Mouse (Mus musculus): ENCODE results near the gene Ccdc159.

The Ccdc159 gene

DNA sequence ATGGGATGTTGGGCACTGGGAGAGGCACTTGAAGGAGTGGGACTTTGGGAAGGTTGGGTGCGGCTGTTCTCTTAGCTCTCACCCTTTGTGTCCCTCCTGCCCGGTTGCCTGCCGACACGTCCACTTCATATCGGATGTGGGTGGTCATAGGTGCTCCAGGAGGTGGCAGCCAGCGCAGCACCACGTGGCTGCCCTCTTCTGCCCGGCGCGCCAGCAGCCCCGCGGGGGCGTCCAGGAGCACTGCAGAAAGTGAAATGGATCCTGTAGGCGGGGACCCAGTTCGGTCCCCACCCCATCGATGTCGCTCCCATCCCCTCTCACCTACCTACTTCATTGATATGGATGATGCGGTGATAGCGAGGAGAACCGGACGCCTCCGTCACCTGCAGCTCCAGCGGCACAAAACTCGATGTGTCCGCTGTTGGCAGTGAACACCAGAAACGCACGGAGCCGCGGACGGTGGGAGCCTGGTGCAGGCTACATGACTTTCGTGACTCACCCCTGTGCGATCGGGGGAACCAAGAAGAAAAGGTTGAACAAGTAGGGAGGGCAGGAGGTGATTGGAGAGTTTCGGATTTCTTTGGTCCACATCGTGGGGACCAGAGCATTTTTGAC lies 34.2 kb downstream of the Ccdc159 start:
- no peak for DNase-seq (ENCODE audit: low spot score in 2 of 2)

- no peak for DNase-seq (ENCODE audit: low spot score in 2 of 2)
Observed at GRCm38 (mm10) chr9:21962010-21962409, 34.7 kb downstream of the Ccdc159 start.

- DNase-seq (ENCODE audit: low spot score in 2 of 2), result peak; percentile 57 to 71
Observed at GRCm38 (mm10) chr9:21962416-21963059, 35.3 kb downstream of the Ccdc159 start.

- DNase-seq (ENCODE audit: low spot score in 2 of 2), result peak in 1 of 2 experiments; percentile 64
Observed at GRCm38 (mm10) chr9:21963417-21963816, 36.1 kb downstream of the Ccdc159 start, which contains the start of gene Epor. Gene Epor (minus strand): TSS chr9:21963506.

GRCm38 (mm10) chr9:21968883-21969282 lies 41.6 kb downstream of the Ccdc159 start:
- DNase-seq (ENCODE audit: low spot score in 2 of 2), result no peak

GRCm38 (mm10) chr9:21969304-21969703 lies 42.0 kb downstream of the Ccdc159 start:
- DNase-seq (ENCODE audit: low spot score in 2 of 2), result no peak

DNA sequence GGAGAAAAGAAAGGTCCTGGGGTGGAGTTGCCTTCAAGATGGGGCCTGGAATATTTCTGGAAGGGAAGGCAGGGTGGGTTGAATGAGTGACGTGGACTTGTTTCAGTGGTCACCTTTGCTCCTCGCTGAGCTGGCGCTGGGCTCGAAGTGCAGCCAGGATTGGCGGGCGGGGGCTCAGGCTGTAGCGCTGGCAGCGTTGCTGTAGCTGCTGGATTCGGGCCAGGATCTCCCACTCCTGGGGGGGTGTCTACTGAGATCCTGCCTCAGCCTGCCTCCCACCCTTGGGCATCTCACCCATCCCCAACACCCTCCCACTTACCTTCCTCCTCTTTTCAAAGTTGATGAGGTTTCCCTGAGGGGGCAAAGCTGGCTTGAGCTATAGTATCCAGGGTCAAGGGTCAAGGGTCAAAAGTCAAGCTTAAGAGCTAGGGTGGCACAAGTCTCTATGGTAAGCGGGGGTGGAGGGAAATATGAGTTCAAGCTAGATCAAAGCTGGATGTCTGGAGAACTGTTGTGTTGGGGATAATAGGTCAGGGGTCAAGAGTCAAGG lies 49.4 kb downstream of the Ccdc159 start:
- no peak for DNase-seq (ENCODE audit: low spot score in 2 of 2)

GRCm38 (mm10) chr9:21977331-21977730 lies 50.1 kb downstream of the Ccdc159 start:
- DNase-seq (ENCODE audit: low spot score in 2 of 2), result no peak

GRCm38 (mm10) chr9:21977972-21978371 lies 50.7 kb downstream of the Ccdc159 start:
- DNase-seq (ENCODE audit: low spot score in 2 of 2), result no peak

DNA sequence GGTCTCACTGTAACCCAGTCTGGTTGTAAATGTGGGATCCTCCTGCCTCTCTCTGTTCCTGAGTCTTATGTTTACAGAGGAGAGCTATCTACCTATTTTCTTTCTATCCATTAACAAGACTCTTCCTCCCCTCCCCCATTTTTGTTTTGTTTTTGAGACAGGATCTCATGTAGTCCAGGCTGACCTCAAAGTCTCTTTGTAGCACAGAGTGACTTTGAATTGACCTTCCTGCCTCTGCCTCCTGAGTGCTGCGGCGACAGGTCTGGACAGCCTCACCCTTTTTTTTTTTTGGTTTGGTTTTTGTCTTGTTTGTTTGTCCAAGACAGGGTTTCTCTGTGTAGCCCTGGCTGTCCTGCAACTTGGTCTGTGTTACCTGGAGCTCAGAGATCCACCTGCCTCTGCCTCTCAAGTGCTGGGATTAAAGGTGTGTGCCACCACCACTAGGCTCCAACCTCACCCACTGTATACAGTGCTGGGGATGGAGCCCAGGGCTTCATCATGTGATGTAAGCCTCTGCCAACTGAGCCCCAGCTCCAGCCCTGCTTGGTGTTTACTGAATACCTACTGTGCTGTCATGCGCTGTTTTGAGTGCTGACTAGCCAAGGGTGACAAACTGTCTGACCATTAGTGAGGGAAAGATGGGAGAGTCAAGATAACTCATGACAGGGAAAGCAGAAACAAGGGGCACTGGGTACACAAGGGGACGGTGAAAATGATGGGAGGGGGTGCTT lies 51.3 kb downstream of the Ccdc159 start:
- no peak for DNase-seq (ENCODE audit: low spot score in 2 of 2)

DNA sequence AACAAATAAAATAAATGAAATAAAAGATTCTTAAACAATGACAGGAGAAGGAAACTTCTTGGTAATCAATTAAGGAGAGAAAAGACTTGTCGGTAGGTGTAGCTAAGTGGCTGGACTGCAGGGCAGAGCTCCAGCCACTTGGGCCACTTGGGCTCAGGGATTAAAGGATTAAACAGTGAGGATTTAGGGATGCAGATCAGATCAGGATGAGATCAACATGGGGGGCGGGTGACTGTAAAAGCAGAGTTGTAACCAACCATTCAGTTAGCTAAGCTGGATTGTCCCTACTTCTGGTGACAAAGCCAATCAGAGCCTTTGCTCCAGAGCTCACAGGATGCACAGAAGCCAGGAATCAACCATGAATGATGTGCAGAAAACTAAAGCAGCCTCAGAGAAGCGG lies 56.6 kb downstream of the Ccdc159 start:
- DNase-seq (ENCODE audit: low spot score in 2 of 2), result no peak

Measured in urinary bladder, postnatal 4 days (tissue).